Mouse (Mus musculus): ENCODE measurements around the gene Isx. TPM values are rescaled to one million over a fixed set of nuclear protein-coding genes. Genes with fewer than 3 reads are reported as not detected.

The Isx gene
- total and polyA plus RNA-seq, 3 experiments: not detected

DNA sequence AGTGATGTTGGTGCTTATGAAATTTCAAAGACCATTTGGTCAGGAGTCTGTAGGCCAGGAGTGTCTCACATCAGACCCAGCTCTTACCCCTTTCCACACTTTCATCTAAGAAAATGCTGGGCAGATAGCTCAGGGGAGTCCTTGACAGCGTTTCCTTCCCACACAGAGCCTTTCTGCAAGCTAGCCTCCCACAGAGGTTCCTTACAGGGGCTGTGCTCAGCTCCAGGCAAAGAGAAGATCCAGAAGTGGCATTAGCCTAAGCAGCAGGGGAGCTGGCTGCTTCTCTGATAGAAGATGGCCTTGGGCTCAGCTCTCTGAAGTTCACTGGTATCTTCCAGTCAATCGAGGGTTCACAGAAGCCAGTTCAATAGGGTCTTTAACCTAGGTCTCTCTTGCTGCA lies 1.6 kb downstream of the Isx start:
- Histone ChIP-seq H3K27ac (ENCODE audit: insufficient read depth, low read depth) (no peak overlapping the region), H3K9me3 (replicated peaks; ENCODE audit: low read length) (no peaks in the 10 kb centered on the region), H3K9ac (ENCODE audit: insufficient read depth, low read depth) (no peak overlapping the region), H3K4me1 (ENCODE audit: control insufficient read depth in 1 of 2, insufficient read depth in 2 of 2) (no peaks in the 10 kb centered on the region), H3K36me3 (replicated peaks in 1 of 2; ENCODE audit: control insufficient read depth in 1 of 2, insufficient read depth in 1 of 2, low read length in 1 of 2) (no peaks in the 10 kb centered on the region), H3K4me2 (ENCODE audit: insufficient read depth, low read depth, poor library complexity, severe bottlenecking) (no peak overlapping the region), H3K27me3 (replicated peaks) (peaks cover 73% of the 10 kb centered on the region), H3K4me3 (replicated peaks in 1 of 3; ENCODE audit: low read depth in 2 of 3, low read length in 2 of 3, poor library complexity in 1 of 3) (no peak overlapping the region), H3K79me2 (replicated peaks; ENCODE audit: control insufficient read depth, extremely low read depth, insufficient read depth, poor library complexity, severe bottlenecking) (no peaks in the 10 kb centered on the region)
- dilution Hi-C loops (cut with MboI; ENCODE audit: extremely low pct_ligation_motif_present, extremely low pct_unique_long_range_greater_than_20kb, low sequenced_read_pairs): no loop called here
- DNase-seq (ENCODE audit: extremely low read depth): no peak
- in situ Hi-C loops (cut with MboI; ENCODE audit: low pct_ligation_motif_present, low pct_unique_long_range_greater_than_20kb, low sequenced_read_pairs): no loop called here
- TF ChIP-seq ELF1 (IDR thresholded peaks at IDR 0.05; ENCODE audit: low read depth, low read length) (no peak), SIN3A (IDR thresholded peaks at IDR 0.05; ENCODE audit: low read length) (no peak), MEF2A (IDR thresholded peaks at IDR 0.05; ENCODE audit: borderline replicate concordance, low read depth, low read length) (no peak), RAD21 (IDR thresholded peaks at IDR 0.05; ENCODE audit: low read depth, low read length) (no peak), ZMIZ1 (IDR thresholded peaks at IDR 0.05; ENCODE audit: low read depth, low read length) (no peak), MAX (IDR thresholded peaks at IDR 0.05; ENCODE audit: low read length) (no peak), NRF1 (IDR thresholded peaks at IDR 0.05; ENCODE audit: low read depth, low read length) (no peak)

DNA sequence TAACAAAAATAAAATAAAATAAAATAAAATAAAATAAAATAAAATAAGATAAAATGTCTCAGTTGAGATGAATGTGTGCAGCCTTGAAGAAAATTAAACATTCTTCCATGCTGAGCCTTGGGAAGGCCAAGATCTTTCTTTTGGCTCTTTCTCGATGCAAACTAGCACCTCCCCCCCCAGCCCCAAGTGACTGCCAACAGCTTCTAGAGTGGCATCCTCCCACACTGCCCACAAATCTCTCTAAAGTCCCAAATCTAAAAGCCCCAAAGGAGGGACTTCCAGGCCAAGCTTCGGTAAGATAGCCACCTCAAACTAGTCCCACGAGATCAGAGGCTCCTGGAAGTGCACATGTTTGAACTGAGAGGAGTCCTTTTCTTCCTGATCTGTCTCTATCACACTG lies 5.7 kb downstream of the Isx start:
- no peaks in the 10 kb centered on the region for H3K79me2 ChIP-seq (replicated peaks; ENCODE audit: control insufficient read depth, extremely low read depth, insufficient read depth, poor library complexity, severe bottlenecking)
- DNase-seq (ENCODE audit: extremely low read depth): no peak
- no peak overlapping the region for H3K4me2 ChIP-seq (ENCODE audit: insufficient read depth, low read depth, poor library complexity, severe bottlenecking)
- no peaks in the 10 kb centered on the region for H3K36me3 ChIP-seq (replicated peaks in 1 of 2; ENCODE audit: control insufficient read depth in 1 of 2, insufficient read depth in 1 of 2, low read length in 1 of 2)
- in situ Hi-C loops (cut with MboI; ENCODE audit: low pct_ligation_motif_present, low pct_unique_long_range_greater_than_20kb, low sequenced_read_pairs) (no loop called here), dilution Hi-C loops (cut with MboI; ENCODE audit: extremely low pct_ligation_motif_present, extremely low pct_unique_long_range_greater_than_20kb, low sequenced_read_pairs) (no loop called here)
- H3K4me1 ChIP-seq (ENCODE audit: control insufficient read depth in 1 of 2, insufficient read depth in 2 of 2): no peaks in the 10 kb centered on the region
- H3K27ac ChIP-seq (ENCODE audit: insufficient read depth, low read depth): no peak overlapping the region
- TF ChIP-seq EP300 (IDR thresholded peaks at IDR 0.05; ENCODE audit: low read length) (no peak), MAZ (IDR thresholded peaks at IDR 0.05; ENCODE audit: low read depth, low read length) (no peak), GABPA (IDR thresholded peaks at IDR 0.05; ENCODE audit: insufficient replicate concordance, low read depth, low read length) (no peak), SMC3 (IDR thresholded peaks at IDR 0.05; ENCODE audit: low read depth, low read length) (no peak), CHD2 (IDR thresholded peaks at IDR 0.05; ENCODE audit: low read length) (no peak), MEF2A (IDR thresholded peaks at IDR 0.05; ENCODE audit: borderline replicate concordance, low read depth, low read length) (no peak), CTCF (conservative IDR thresholded peaks at IDR 0.05 in 1 of 2, IDR thresholded peaks at IDR 0.05 in 1 of 2; ENCODE audit: low read depth in 2 of 2, low read length in 2 of 2) (no peak), HCFC1 (IDR thresholded peaks at IDR 0.05; ENCODE audit: low read depth, low read length) (no peak), MAFK (IDR thresholded peaks at IDR 0.05; ENCODE audit: insufficient replicate concordance, low read length) (no peak), RAD21 (IDR thresholded peaks at IDR 0.05; ENCODE audit: low read depth, low read length) (no peak), ZNF384 (IDR thresholded peaks at IDR 0.05; ENCODE audit: low read depth, low read length) (no peak), E2F4 (IDR thresholded peaks at IDR 0.05; ENCODE audit: insufficient replicate concordance, low read depth, low read length) (no peak), SIN3A (IDR thresholded peaks at IDR 0.05; ENCODE audit: low read length) (no peak), JUN (IDR thresholded peaks at IDR 0.05; ENCODE audit: insufficient read depth, low read depth, low read length) (no peak), UBTF (IDR thresholded peaks at IDR 0.05; ENCODE audit: low read depth, low read length) (no peak), CHD1 (IDR thresholded peaks at IDR 0.05; ENCODE audit: low read depth, low read length) (no peak), NRF1 (IDR thresholded peaks at IDR 0.05; ENCODE audit: low read depth, low read length) (no peak), PAX5 (IDR thresholded peaks at IDR 0.05; ENCODE audit: low read length) (no peak), RCOR1 (conservative IDR thresholded peaks at IDR 0.05; ENCODE audit: low read depth, low read length) (no peak)
- peaks cover 57% of the 10 kb centered on the region for H3K27me3 ChIP-seq (replicated peaks)
- no peak overlapping the region for H3K4me3 ChIP-seq (replicated peaks in 1 of 3; ENCODE audit: low read depth in 2 of 3, low read length in 2 of 3, poor library complexity in 1 of 3)
- H3K9ac ChIP-seq (ENCODE audit: insufficient read depth, low read depth): no peak overlapping the region
- no peaks in the 10 kb centered on the region for H3K9me3 ChIP-seq (replicated peaks; ENCODE audit: low read length)

All from CH12.LX (cell line).